Mouse (Mus musculus) heart, postnatal 0 days (tissue): Measurements from ENCODE around the gene Atl2.

ENCODE experiments used
- CTCF ChIP-seq: IDR thresholded peaks from 2 replicates; pipeline ENCODE4 v1.5.1; 2016; ENCODE audit warnings: antibody characterized with exemption, control low read depth, low read depth
- EP300 ChIP-seq: IDR thresholded peaks from 2 replicates; pipeline ENCODE4 v1.6.1; 2016; ENCODE audit warnings: antibody characterized with exemption, low read depth

DNA sequence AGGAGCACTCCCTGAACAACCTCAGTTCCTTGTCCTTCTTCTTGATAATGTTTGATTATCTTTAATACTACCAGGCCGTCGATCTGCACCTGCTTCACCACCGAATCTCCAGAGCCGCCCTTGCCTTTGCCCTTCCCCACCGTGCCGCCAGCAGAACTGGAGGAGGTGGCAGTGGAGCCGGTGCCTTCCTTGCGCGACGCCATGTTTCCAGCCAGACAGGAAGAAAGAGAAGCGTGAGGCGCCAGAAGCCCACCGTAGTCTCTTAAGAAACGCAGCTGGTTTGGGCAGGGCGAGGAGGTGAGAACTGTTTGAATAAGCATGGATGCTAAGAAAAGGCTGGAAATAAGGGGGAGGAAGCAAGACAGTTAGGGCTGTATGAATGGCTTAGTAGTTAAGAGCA lies 38.4 kb upstream of the Atl2 start:
- TF ChIP-seq CTCF (no peak), EP300 (no peak)
